Comparison of ENCODE assay signal across 27 mouse cellular contexts in genomic region chr6:118707066-118707465, GRCm38 (mm10).
DNase-seq lines count a peak whose midpoint lies in the region; ATAC-seq lines count a peak whose summit lies in the region.
"Had no signal": no experiment of that assay in that cellular context is flagged by ENCODE, and none has a peak within 500 bp of the region (broad histone marks: within the 10 kb centered on the region; RNA-seq: fewer than 3 reads in every experiment).

No protein-coding gene starts in this region.

- DNase-seq in cerebellum, adult 9-11 months = peak; percentile 66
- DNase-seq in heart, embryonic 10.5 days (ENCODE audit: low spot score) = no peak
- no peak for DNase-seq in testis, postnatal 10 days (ENCODE audit: low spot score)
- DNase-seq: B cell, adult 2 months; embryo, embryonic 11 days; gastrocnemius, postnatal 10 days; heart, adult 18-20 months; heart, postnatal 14 days; kidney, adult 9 months; kidney, postnatal 25 days; layer of hippocampus, postnatal 36 days; lung, postnatal 4 days had no signal

- H3K9me3 ChIP-seq in forebrain, embryonic 16.5 days (ENCODE audit: control insufficient read depth, low read length) = no peaks in the 10 kb centered on the region
- H3K9me3 ChIP-seq in forebrain, embryonic 15.5 days = no peaks in the 10 kb centered on the region
- H3K9me3 ChIP-seq in midbrain, embryonic 15.5 days = no peaks in the 10 kb centered on the region
- H3K9me3 ChIP-seq in midbrain, embryonic 16.5 days (replicated peaks; ENCODE audit: control insufficient read depth, low read length, poor library complexity, severe bottlenecking) = no peaks in the 10 kb centered on the region
- no peaks in the 10 kb centered on the region for H3K9me3 ChIP-seq in neural tube, embryonic 15.5 days (replicated peaks)
- no peaks in the 10 kb centered on the region for H3K9me3 ChIP-seq in heart, embryonic 10.5 days
- H3K9me3 ChIP-seq: embryonic facial prominence, embryonic 13.5 days; forebrain, embryonic 12.5 days; heart, embryonic 13.5 days; hindbrain, embryonic 12.5 days had no signal

- ATAC-seq in forebrain, embryonic 16.5 days = no peak
- no peak for ATAC-seq in forebrain, embryonic 15.5 days (replicated peaks)
- ATAC-seq in midbrain, embryonic 15.5 days (replicated peaks) = 0 out of 2 replicates have a peak, but pooled peaks have one; percentile 39
- ATAC-seq in midbrain, embryonic 16.5 days = no peak
- peak; percentile 45; the same call in 1 of the 2 replicates for ATAC-seq in neural tube, embryonic 15.5 days (ENCODE audit: low FRiP score)
- ATAC-seq: intestine, embryonic 16.5 days; Patski had no signal

- peaks cover 9% of the 10 kb centered on the region for H3K4me1 ChIP-seq in forebrain, embryonic 16.5 days (replicated peaks; ENCODE audit: control insufficient read depth, insufficient read depth, low read length)
- peaks cover 6% of the 10 kb centered on the region for H3K4me1 ChIP-seq in forebrain, embryonic 15.5 days
- H3K4me1 ChIP-seq in midbrain, embryonic 15.5 days = peaks cover 14% of the 10 kb centered on the region; the same call in 1 of the 2 replicates
- 0 out of 2 replicates have a peak, but pooled peaks cover 7% of the 10 kb centered on the region for H3K4me1 ChIP-seq in midbrain, embryonic 16.5 days (ENCODE audit: control insufficient read depth, insufficient read depth, low read length)
- H3K4me1 ChIP-seq in neural tube, embryonic 15.5 days = peaks cover 11% of the 10 kb centered on the region
- H3K4me1 ChIP-seq in heart, embryonic 10.5 days = 0 out of 2 replicates have a peak, but pooled peaks cover 10% of the 10 kb centered on the region
- H3K4me1 ChIP-seq: embryonic facial prominence, embryonic 13.5 days; forebrain, embryonic 12.5 days had no signal

- 45% methylated on average over 4 of the region's 4 CpGs for WGBS in forebrain, embryonic 16.5 days
- 40% methylated on average over 4 of the region's 4 CpGs for WGBS in forebrain, embryonic 15.5 days
- 65% methylated on average over 4 of the region's 4 CpGs for WGBS in midbrain, embryonic 15.5 days
- WGBS in midbrain, embryonic 16.5 days = 69% methylated on average over 4 of the region's 4 CpGs
- WGBS in neural tube, embryonic 15.5 days = 25% methylated on average over 4 of the region's 4 CpGs
- 72% methylated on average over 4 of the region's 4 CpGs for WGBS in heart, embryonic 10.5 days

- H3K27me3 ChIP-seq in forebrain, embryonic 16.5 days (replicated peaks; ENCODE audit: control insufficient read depth, insufficient read depth, low read length) = no peaks in the 10 kb centered on the region
- no peaks in the 10 kb centered on the region for H3K27me3 ChIP-seq in forebrain, embryonic 15.5 days
- H3K27me3 ChIP-seq in midbrain, embryonic 15.5 days (replicated peaks) = no peaks in the 10 kb centered on the region
- no peaks in the 10 kb centered on the region for H3K27me3 ChIP-seq in midbrain, embryonic 16.5 days (ENCODE audit: control insufficient read depth, insufficient read depth, low read depth, low read length)
- no peaks in the 10 kb centered on the region for H3K27me3 ChIP-seq in neural tube, embryonic 15.5 days (replicated peaks)
- no peaks in the 10 kb centered on the region for H3K27me3 ChIP-seq in heart, embryonic 10.5 days (ENCODE audit: insufficient read depth, poor library complexity, severe bottlenecking)
- H3K27me3 ChIP-seq: embryonic facial prominence, embryonic 13.5 days; forebrain, embryonic 12.5 days; heart, embryonic 13.5 days; hindbrain, embryonic 12.5 days; Patski had no signal

- 0 out of 2 replicates have a peak overlapping the region, but pooled peaks have one; percentile 10 for H3K27ac ChIP-seq in forebrain, embryonic 16.5 days (ENCODE audit: low read length)
- H3K27ac ChIP-seq in forebrain, embryonic 15.5 days (replicated peaks) = no peak overlapping the region
- no peak overlapping the region; the same call in 1 of the 2 replicates for H3K27ac ChIP-seq in midbrain, embryonic 15.5 days
- H3K27ac ChIP-seq in midbrain, embryonic 16.5 days (ENCODE audit: low read length) = no peak overlapping the region
- H3K27ac ChIP-seq in neural tube, embryonic 15.5 days (replicated peaks) = peak overlapping the region; percentile 41; the same call in 1 of the 2 replicates
- no peak overlapping the region for H3K27ac ChIP-seq in heart, embryonic 10.5 days
- H3K27ac ChIP-seq: embryonic facial prominence, embryonic 13.5 days; forebrain, embryonic 12.5 days; heart, embryonic 13.5 days; hindbrain, embryonic 12.5 days; layer of hippocampus, adult 2 months; stomach, postnatal 0 days had no signal

- H3K4me2 ChIP-seq in forebrain, embryonic 16.5 days (ENCODE audit: low read length) = no peak overlapping the region
- H3K4me2 ChIP-seq in forebrain, embryonic 15.5 days (replicated peaks) = no peak overlapping the region
- H3K4me2 ChIP-seq in midbrain, embryonic 15.5 days = no peak overlapping the region
- no peak overlapping the region for H3K4me2 ChIP-seq in midbrain, embryonic 16.5 days (ENCODE audit: low read length)
- no peak overlapping the region for H3K4me2 ChIP-seq in neural tube, embryonic 15.5 days
- H3K4me2 ChIP-seq: embryonic facial prominence, embryonic 13.5 days; forebrain, embryonic 12.5 days; heart, embryonic 13.5 days; hindbrain, embryonic 12.5 days had no signal

- H3K9ac ChIP-seq in forebrain, embryonic 16.5 days (replicated peaks; ENCODE audit: low read depth, low read length) = no peak overlapping the region
- H3K9ac ChIP-seq in forebrain, embryonic 15.5 days (replicated peaks) = no peak overlapping the region
- no peak overlapping the region for H3K9ac ChIP-seq in midbrain, embryonic 15.5 days
- H3K9ac ChIP-seq in midbrain, embryonic 16.5 days (ENCODE audit: low read depth, low read length) = no peak overlapping the region
- no peak overlapping the region for H3K9ac ChIP-seq in neural tube, embryonic 15.5 days (replicated peaks)
- H3K9ac ChIP-seq: embryonic facial prominence, embryonic 13.5 days; forebrain, embryonic 12.5 days; heart, embryonic 13.5 days; hindbrain, embryonic 12.5 days had no signal

- H3K36me3 ChIP-seq in forebrain, embryonic 16.5 days (ENCODE audit: control insufficient read depth, insufficient read depth) = no peaks in the 10 kb centered on the region
- H3K36me3 ChIP-seq in forebrain, embryonic 15.5 days = peaks cover 3% of the 10 kb centered on the region; the same call in 1 of the 2 replicates
- 0 out of 2 replicates have a peak, but pooled peaks cover 7% of the 10 kb centered on the region for H3K36me3 ChIP-seq in midbrain, embryonic 15.5 days (replicated peaks)
- H3K36me3 ChIP-seq in midbrain, embryonic 16.5 days (ENCODE audit: control insufficient read depth, insufficient read depth, low read length) = no peaks in the 10 kb centered on the region
- peaks cover 13% of the 10 kb centered on the region; the same call in 1 of the 2 replicates for H3K36me3 ChIP-seq in neural tube, embryonic 15.5 days
- peaks cover 46% of the 10 kb centered on the region for H3K36me3 ChIP-seq in heart, embryonic 10.5 days
- H3K36me3 ChIP-seq: forebrain, embryonic 12.5 days; G1E; hindbrain, embryonic 12.5 days had no signal

- no peak overlapping the region for H3K4me3 ChIP-seq in forebrain, embryonic 16.5 days (replicated peaks; ENCODE audit: low read length)
- H3K4me3 ChIP-seq in forebrain, embryonic 15.5 days = no peak overlapping the region
- no peak overlapping the region for H3K4me3 ChIP-seq in midbrain, embryonic 15.5 days
- H3K4me3 ChIP-seq in midbrain, embryonic 16.5 days (ENCODE audit: low read depth, low read length) = no peak overlapping the region
- H3K4me3 ChIP-seq in neural tube, embryonic 15.5 days (replicated peaks) = no peak overlapping the region
- H3K4me3 ChIP-seq in heart, embryonic 10.5 days = no peak overlapping the region
- H3K4me3 ChIP-seq: embryonic facial prominence, embryonic 13.5 days; erythroblast, embryonic 14.5 days; forebrain, embryonic 12.5 days; heart, embryonic 13.5 days; hindbrain, embryonic 12.5 days; layer of hippocampus, adult 2 months had no signal

Comparison
In these comparisons a context has a peak if more than half of its experiments do, and no peak if none do; other contexts are left out.
1. ATAC-seq: peak in midbrain, embryonic 15.5 days (single experiment) and neural tube, embryonic 15.5 days (single experiment); none in forebrain, embryonic 16.5 days (single experiment), forebrain, embryonic 15.5 days (single experiment) and midbrain, embryonic 16.5 days (single experiment).
2. H3K27ac ChIP-seq: peak in forebrain, embryonic 16.5 days (single experiment) and neural tube, embryonic 15.5 days (single experiment); none in forebrain, embryonic 15.5 days (single experiment), midbrain, embryonic 15.5 days (single experiment), midbrain, embryonic 16.5 days (single experiment) and heart, embryonic 10.5 days (single experiment).